In genomic region chr14:78816411-78816810, GRCm38 (mm10) we compare ENCODE assay signal across 20 mouse cellular contexts. TPM values are rescaled to one million over a fixed set of nuclear protein-coding genes. Genes with fewer than 3 reads are reported as not detected.
DNase-seq lines count a peak whose midpoint lies in the region; ATAC-seq lines count a peak whose summit lies in the region.
"Had no signal": no experiment of that assay in that cellular context is flagged by ENCODE, and none has a peak within 500 bp of the region (broad histone marks: within the 10 kb centered on the region; RNA-seq: fewer than 3 reads in every experiment).

No protein-coding gene starts in this region.

- H3K27me3 ChIP-seq in kidney, embryonic 14.5 days (ENCODE audit: control insufficient read depth, insufficient read depth, low read length): no peaks in the 10 kb centered on the region
- H3K27me3 ChIP-seq in liver, embryonic 16.5 days (ENCODE audit: control insufficient read depth, insufficient read depth, low read depth, low read length): no peaks in the 10 kb centered on the region
- no peaks in the 10 kb centered on the region for H3K27me3 ChIP-seq in midbrain, embryonic 10.5 days (ENCODE audit: low read depth, poor library complexity, severe bottlenecking)
- H3K27me3 ChIP-seq: hindbrain, embryonic 13.5 days had no signal

- peak; percentile 69; the same call in 1 of the 2 replicates for ATAC-seq in kidney, embryonic 14.5 days (ENCODE audit: low FRiP score, low TSS enrichment)
- ATAC-seq in liver, embryonic 16.5 days (ENCODE audit: low read depth): peak; percentile 82
- ATAC-seq in frontal cortex, adult (ENCODE audit: low TSS enrichment): no peak
- ATAC-seq: inflammation-experienced regulatory T-cells, adult 6 months had no signal

- H3K36me3 ChIP-seq in kidney, embryonic 14.5 days (ENCODE audit: control insufficient read depth, insufficient read depth, low read length): no peaks in the 10 kb centered on the region
- H3K36me3 ChIP-seq in liver, embryonic 16.5 days (ENCODE audit: control insufficient read depth, insufficient read depth): no peaks in the 10 kb centered on the region
- H3K36me3 ChIP-seq in midbrain, embryonic 10.5 days: no peaks in the 10 kb centered on the region
- H3K36me3 ChIP-seq: forebrain, embryonic 10.5 days; hindbrain, embryonic 13.5 days had no signal

- DNase-seq in kidney, adult 18-20 months: peak; percentile 23
- DNase-seq in kidney, postnatal 36 days: peak; percentile 62 to 71
- DNase-seq in cerebellum, adult 11 months: no peak
- DNase-seq in midbrain, embryonic 10.5 days (ENCODE audit: low spot score): no peak
- DNase-seq: adrenal gland, postnatal 25 days; B cell, adult 2 months; cerebellum, adult 18-20 months; cerebellum, postnatal 25 days; heart, postnatal 10 days; lung, postnatal 10 days; midbrain, embryonic 14.5 days; thymus, adult 2 months had no signal

- WGBS in kidney, embryonic 14.5 days: 33% methylated on average over 2 of the region's 3 CpGs
- whole genome bisulfite sequencing in liver, embryonic 16.5 days (ENCODE audit: insufficient replicate concordance): 18% methylated on average over 3 of the region's 3 CpGs
- 48% methylated on average over 3 of the region's 3 CpGs for WGBS in midbrain, embryonic 10.5 days

- H3K27ac ChIP-seq in kidney, embryonic 14.5 days (ENCODE audit: low read depth, low read length): no peak overlapping the region
- H3K27ac ChIP-seq in liver, embryonic 16.5 days (ENCODE audit: low read length): no peak overlapping the region
- H3K27ac ChIP-seq in midbrain, embryonic 10.5 days (replicated peaks): no peak overlapping the region
- H3K27ac ChIP-seq: forebrain, embryonic 10.5 days; hindbrain, embryonic 13.5 days had no signal

- H3K4me2 ChIP-seq in kidney, embryonic 14.5 days (replicated peaks; ENCODE audit: low read depth, low read length): no peak overlapping the region
- H3K4me2 ChIP-seq in liver, embryonic 16.5 days (ENCODE audit: low read depth, low read length): no peak overlapping the region
- H3K4me2 ChIP-seq: heart, embryonic 11.5 days; hindbrain, embryonic 13.5 days had no signal

- H3K4me3 ChIP-seq in kidney, embryonic 14.5 days (ENCODE audit: low read length): no peak overlapping the region
- H3K4me3 ChIP-seq in liver, embryonic 16.5 days (ENCODE audit: low read depth, low read length): no peak overlapping the region
- no peak overlapping the region for H3K4me3 ChIP-seq in midbrain, embryonic 10.5 days
- H3K4me3 ChIP-seq: forebrain, embryonic 10.5 days; hindbrain, embryonic 13.5 days; myocyte had no signal

- H3K9ac ChIP-seq in kidney, embryonic 14.5 days (ENCODE audit: low read depth, low read length): no peak overlapping the region
- H3K9ac ChIP-seq in liver, embryonic 16.5 days (ENCODE audit: low read depth, low read length): no peak overlapping the region
- H3K9ac ChIP-seq: hindbrain, embryonic 13.5 days had no signal

- no peaks in the 10 kb centered on the region for H3K4me1 ChIP-seq in kidney, embryonic 14.5 days (ENCODE audit: control insufficient read depth, insufficient read depth, low read length)
- no peaks in the 10 kb centered on the region for H3K4me1 ChIP-seq in liver, embryonic 16.5 days (ENCODE audit: control insufficient read depth, low read depth, low read length)
- H3K4me1 ChIP-seq in midbrain, embryonic 10.5 days: no peaks in the 10 kb centered on the region
- H3K4me1 ChIP-seq: forebrain, embryonic 10.5 days; hindbrain, embryonic 13.5 days had no signal

- no peaks in the 10 kb centered on the region for H3K9me3 ChIP-seq in kidney, embryonic 14.5 days (ENCODE audit: control insufficient read depth, low read length)
- no peaks in the 10 kb centered on the region for H3K9me3 ChIP-seq in liver, embryonic 16.5 days (replicated peaks; ENCODE audit: control insufficient read depth, low read length)
- H3K9me3 ChIP-seq in midbrain, embryonic 10.5 days (replicated peaks): no peaks in the 10 kb centered on the region
- H3K9me3 ChIP-seq: forebrain, embryonic 10.5 days had no signal

RNA-seq across cellular contexts. Expression of gene Vwa8, which starts 32.4 kb away (rescaled TPM):
- polyA plus RNA-seq in kidney, embryonic 14.5 days (2014; fragmentation: Nextera tagmentation; extraction: Ambion mirVana): 9.3 and 15.5 TPM in 2 replicates
- polyA plus RNA-seq in liver, embryonic 16.5 days (2015; fragmentation: Nextera tagmentation; extraction: Ambion mirVana): 8.5 and 9.5 TPM in 2 replicates
- 6.1 and 7.2 TPM in 2 replicates for polyA plus RNA-seq in midbrain, embryonic 10.5 days (2016; fragmentation: Nextera tagmentation; extraction: Ambion mirVana)

Comparison
In these comparisons a context has a peak if more than half of its experiments do, and no peak if none do; other contexts are left out.
1. DNase-seq: peak in kidney, adult 18-20 months (single experiment) and kidney, postnatal 36 days (2 of 2); none in cerebellum, adult 11 months (single experiment) and midbrain, embryonic 10.5 days (single experiment).